In genomic region chr14:19861311-19862080, GRCm38 (mm10) we compare ENCODE assay signal across 22 mouse cellular contexts. TPM values are rescaled to one million over a fixed set of nuclear protein-coding genes. Genes with fewer than 3 reads are reported as not detected.
A peak's percentile ranks its signal among the peaks of the same experiment; 100 is the strongest.
DNase-seq lines count a peak whose midpoint lies in the region; ATAC-seq and TF ChIP-seq lines count a peak whose summit lies in the region.
"Had no signal": no experiment of that assay in that cellular context is flagged by ENCODE, and none has a peak within 500 bp of the region (broad histone marks: within the 10 kb centered on the region; RNA-seq: fewer than 3 reads in every experiment).

No protein-coding gene starts in this region.

- no peaks in the 10 kb centered on the region for H3K79me2 ChIP-seq in C2C12 (ENCODE audit: control insufficient read depth, insufficient read depth)

- intact Hi-C loops in left cerebral cortex, adult 2 months (cut with DNase I) = no loop called here

- H3K27me3 ChIP-seq in forebrain, postnatal 0 days (ENCODE audit: insufficient read depth, low read length) = no peaks in the 10 kb centered on the region
- H3K27me3 ChIP-seq in forebrain, embryonic 11.5 days (ENCODE audit: control insufficient read depth, insufficient read depth, low read length) = no peaks in the 10 kb centered on the region
- H3K27me3 ChIP-seq in C2C12 (ENCODE audit: control insufficient read depth, insufficient read depth, insufficient read length) = no peaks in the 10 kb centered on the region
- H3K27me3 ChIP-seq in Patski = no peaks in the 10 kb centered on the region
- H3K27me3 ChIP-seq: embryonic facial prominence, embryonic 13.5 days; forebrain, embryonic 15.5 days; stomach, embryonic 15.5 days had no signal

- no peak overlapping the region for H3ac ChIP-seq in C2C12 (ENCODE audit: control insufficient read depth, insufficient read length, low read depth)

- H3K4me3 ChIP-seq in forebrain, postnatal 0 days (ENCODE audit: low read depth, low read length) = no peak overlapping the region
- no peak overlapping the region for H3K4me3 ChIP-seq in forebrain, embryonic 11.5 days (ENCODE audit: low read depth, low read length)
- H3K4me3 ChIP-seq in left cerebral cortex, adult 2 months = no peak overlapping the region
- no peak overlapping the region for H3K4me3 ChIP-seq in C2C12 (ENCODE audit: insufficient read depth, poor library complexity, severe bottlenecking)
- H3K4me3 ChIP-seq: embryonic facial prominence, embryonic 13.5 days; forebrain, embryonic 15.5 days; stomach, embryonic 15.5 days had no signal

- H3K27ac ChIP-seq in forebrain, postnatal 0 days (ENCODE audit: low read depth, low read length) = no peak overlapping the region
- H3K27ac ChIP-seq in forebrain, embryonic 11.5 days (ENCODE audit: low read depth, low read length) = no peak overlapping the region
- no peak overlapping the region for H3K27ac ChIP-seq in left cerebral cortex, adult 2 months
- H3K27ac ChIP-seq: embryonic facial prominence, embryonic 13.5 days; forebrain, embryonic 15.5 days; stomach, embryonic 15.5 days had no signal

- no peak for DNase-seq in forebrain, postnatal 0 days
- no peak for DNase-seq in forebrain, embryonic 11.5 days (ENCODE audit: low spot score)
- no peak for DNase-seq in left cerebral cortex, adult 2 months (ENCODE audit: extremely low spot score in 1 of 2, low spot score in 2 of 2)
- no peak for DNase-seq in left cerebral cortex, adult 11 months (ENCODE audit: low spot score)
- DNase-seq in Patski (ENCODE audit: low read depth, low spot score) = no peak
- DNase-seq in adrenal gland, postnatal 25 days = no peak
- no peak for DNase-seq in cerebellum, postnatal 25 days
- DNase-seq: cerebellum, adult 9-11 months; heart, postnatal 4 days; kidney, adult 18-20 months; kidney, postnatal 10 days; left cerebral cortex, postnatal 4 days; liver; lung, postnatal 14 days; midbrain, embryonic 14.5 days; retina, postnatal 1 day; thymus, postnatal 36 days had no signal

- H3K4me2 ChIP-seq in forebrain, postnatal 0 days (ENCODE audit: low read depth) = no peak overlapping the region
- no peak overlapping the region for H3K4me2 ChIP-seq in forebrain, embryonic 11.5 days (ENCODE audit: low read depth, low read length, severe bottlenecking)
- H3K4me2 ChIP-seq: embryonic facial prominence, embryonic 13.5 days; forebrain, embryonic 15.5 days; stomach, embryonic 15.5 days had no signal

- POLR2A ChIA-PET in Patski (lab: Charles Lee) = interaction anchor here (0.6 kb wide), 2 partner anchors 85 to 124 kb away, joined by 4 to 5 read pairs; no protein-coding TSS in a partner anchor

- no peak overlapping the region for H3K9ac ChIP-seq in forebrain, postnatal 0 days
- H3K9ac ChIP-seq in forebrain, embryonic 11.5 days (ENCODE audit: low read length) = no peak overlapping the region
- H3K9ac ChIP-seq: embryonic facial prominence, embryonic 13.5 days; forebrain, embryonic 15.5 days; stomach, embryonic 15.5 days had no signal

- 0 out of 2 replicates have a peak, but pooled peaks have one; percentile 2 for TF ChIP-seq CTCF in forebrain, postnatal 0 days (IDR thresholded peaks at IDR 0.05; ENCODE audit: low read depth)
- TF ChIP-seq CTCF in left cerebral cortex, adult 2 months (IDR thresholded peaks at IDR 0.05) = peak; percentile 27
- TF ChIP-seq CTCF in C2C12 (IDR thresholded peaks at IDR 0.05; ENCODE audit: control insufficient read depth, insufficient read depth, insufficient read length) (no peak), Patski (IDR thresholded peaks at IDR 0.05) (peak; percentile 44)

- H3K9me3 ChIP-seq in forebrain, postnatal 0 days (ENCODE audit: low read length) = no peaks in the 10 kb centered on the region
- no peaks in the 10 kb centered on the region for H3K9me3 ChIP-seq in forebrain, embryonic 11.5 days (ENCODE audit: control insufficient read depth, low read length)
- H3K9me3 ChIP-seq: embryonic facial prominence, embryonic 13.5 days; forebrain, embryonic 15.5 days; stomach, embryonic 15.5 days had no signal

- no peaks in the 10 kb centered on the region for H3K36me3 ChIP-seq in forebrain, postnatal 0 days (ENCODE audit: insufficient read depth)
- no peaks in the 10 kb centered on the region for H3K36me3 ChIP-seq in forebrain, embryonic 11.5 days (ENCODE audit: control insufficient read depth, insufficient read depth, low read length)
- no peaks in the 10 kb centered on the region for H3K36me3 ChIP-seq in C2C12 (ENCODE audit: control insufficient read depth, insufficient read depth)
- H3K36me3 ChIP-seq: embryonic facial prominence, embryonic 13.5 days; forebrain, embryonic 15.5 days; stomach, embryonic 15.5 days had no signal

- 89% methylated on average over 8 of the region's 8 CpGs for WGBS in forebrain, postnatal 0 days
- WGBS in forebrain, embryonic 11.5 days = 87% methylated on average over 8 of the region's 8 CpGs

- no peaks in the 10 kb centered on the region for H3K79me3 ChIP-seq in C2C12 (ENCODE audit: low read depth)

- H3K4me1 ChIP-seq in forebrain, postnatal 0 days (ENCODE audit: insufficient read depth) = no peaks in the 10 kb centered on the region
- H3K4me1 ChIP-seq in forebrain, embryonic 11.5 days (replicated peaks; ENCODE audit: control insufficient read depth, insufficient read depth, low read length) = no peaks in the 10 kb centered on the region
- H3K4me1 ChIP-seq: embryonic facial prominence, embryonic 13.5 days; stomach, embryonic 15.5 days had no signal

- in situ Hi-C loops in Patski (cut with MboI; ENCODE audit: low pct_unique_long_range_greater_than_20kb) = no loop called here

- CTCF ChIA-PET in Patski (lab: Charles Lee) = interaction anchor here (1.5 to 2.3 kb wide), 2 partner anchors 155 to 206 kb away, joined by 4 to 6 read pairs; no protein-coding TSS in a partner anchor

- ATAC-seq in forebrain, postnatal 0 days = no peak
- no peak for ATAC-seq in forebrain, embryonic 11.5 days (replicated peaks; ENCODE audit: low FRiP score)
- no peak for ATAC-seq in Patski
- ATAC-seq: forebrain, embryonic 15.5 days; hindbrain, embryonic 16.5 days had no signal

TF ChIP-seq in C2C12, 6 proteins besides CTCF, POLR2A, EP300 and RAD21:
- TF ChIP-seq CEBPB (IDR thresholded peaks at IDR 0.05; ENCODE audit: low read depth) (no peak), USF1 (IDR thresholded peaks at IDR 0.05; ENCODE audit: low read depth) (peak; percentile 2)

RNA-seq across cellular contexts. Expression of gene Rtraf, which starts 37.9 kb away (rescaled TPM):
- 95.1 and 155 TPM in 2 replicates for total RNA-seq in forebrain, postnatal 0 days (2014; rRNA removed)
- 153 and 193 TPM in 2 replicates for polyA plus RNA-seq in forebrain, postnatal 0 days (2015; fragmentation: Nextera tagmentation; extraction: Ambion mirVana)
- polyA plus RNA-seq in forebrain, embryonic 11.5 days (2014; fragmentation: Nextera tagmentation; extraction: Ambion mirVana) = 245 and 274 TPM in 2 replicates
- total RNA-seq in left cerebral cortex, adult 2 months (2021) = 10 to 100 TPM; 42.9 to 45.1 TPM
- polyA plus RNA-seq in C2C12 (2012; fragmentation: generic; extraction: Trizol) = 115 TPM
- polyA plus RNA-seq in Patski (2021) = 136 TPM
- total RNA-seq in adrenal gland, postnatal 25 days (2021) = 68.8 and 69.2 TPM in 2 replicates
